ENCODE assay signal across 12 mouse cellular contexts in genomic region chr5:129071761-129072280, GRCm38 (mm10). TPM values are rescaled to one million over a fixed set of nuclear protein-coding genes. Genes with fewer than 3 reads are reported as not detected.
A peak's percentile ranks its signal among the peaks of the same experiment; 100 is the strongest.
DNase-seq lines count a peak whose midpoint lies in the region; ATAC-seq and TF ChIP-seq lines count a peak whose summit lies in the region.
"Had no signal": no experiment of that assay in that cellular context is flagged by ENCODE, and none has a peak within 500 bp of the region (broad histone marks: within the 10 kb centered on the region; RNA-seq: fewer than 3 reads in every experiment).

No protein-coding gene starts in this region.

- H3K27ac ChIP-seq in forebrain, embryonic 15.5 days (replicated peaks) = peak overlapping the region; percentile 88
- H3K27ac ChIP-seq in forebrain, embryonic 10.5 days = no peak overlapping the region
- no peak overlapping the region; the same call in 1 of the 2 replicates for H3K27ac ChIP-seq in midbrain, postnatal 0 days (ENCODE audit: low read depth, low read length)
- H3K27ac ChIP-seq in midbrain, embryonic 16.5 days (ENCODE audit: low read length) = no peak overlapping the region
- 0 out of 2 replicates have a peak overlapping the region, but pooled peaks have one; percentile 17 for H3K27ac ChIP-seq in hindbrain, postnatal 0 days
- no peak overlapping the region for H3K27ac ChIP-seq in heart, embryonic 12.5 days (ENCODE audit: poor library complexity, severe bottlenecking)
- H3K27ac ChIP-seq: limb, embryonic 13.5 days had no signal

- no peak overlapping the region for H3K9ac ChIP-seq in forebrain, embryonic 15.5 days (replicated peaks)
- no peak overlapping the region for H3K9ac ChIP-seq in midbrain, postnatal 0 days (replicated peaks; ENCODE audit: low read length, poor library complexity, severe bottlenecking)
- H3K9ac ChIP-seq in midbrain, embryonic 16.5 days (ENCODE audit: low read depth, low read length) = no peak overlapping the region
- H3K9ac ChIP-seq in hindbrain, postnatal 0 days (replicated peaks; ENCODE audit: low read length) = no peak overlapping the region
- H3K9ac ChIP-seq in heart, embryonic 12.5 days = no peak overlapping the region
- H3K9ac ChIP-seq: limb, embryonic 13.5 days had no signal

- H3K4me2 ChIP-seq in forebrain, embryonic 15.5 days (replicated peaks) = no peak overlapping the region; the same call in 1 of the 2 replicates
- no peak overlapping the region for H3K4me2 ChIP-seq in midbrain, postnatal 0 days (ENCODE audit: low read depth, low read length, poor library complexity, severe bottlenecking)
- no peak overlapping the region for H3K4me2 ChIP-seq in midbrain, embryonic 16.5 days (ENCODE audit: low read length)
- no peak overlapping the region for H3K4me2 ChIP-seq in hindbrain, postnatal 0 days (ENCODE audit: low read depth, low read length)
- H3K4me2 ChIP-seq in heart, embryonic 12.5 days = no peak overlapping the region
- H3K4me2 ChIP-seq: limb, embryonic 13.5 days had no signal

- no peak overlapping the region for H3K4me3 ChIP-seq in forebrain, embryonic 15.5 days
- H3K4me3 ChIP-seq in forebrain, embryonic 10.5 days = no peak overlapping the region
- no peak overlapping the region for H3K4me3 ChIP-seq in midbrain, postnatal 0 days (ENCODE audit: low read depth, low read length)
- no peak overlapping the region for H3K4me3 ChIP-seq in midbrain, embryonic 16.5 days (ENCODE audit: low read depth, low read length)
- H3K4me3 ChIP-seq in hindbrain, postnatal 0 days (ENCODE audit: low read length) = no peak overlapping the region
- no peak overlapping the region for H3K4me3 ChIP-seq in heart, embryonic 12.5 days
- H3K4me3 ChIP-seq: limb, embryonic 13.5 days had no signal

- no peaks in the 10 kb centered on the region for H3K9me3 ChIP-seq in forebrain, embryonic 15.5 days
- H3K9me3 ChIP-seq in forebrain, embryonic 10.5 days = no peaks in the 10 kb centered on the region
- no peaks in the 10 kb centered on the region for H3K9me3 ChIP-seq in midbrain, postnatal 0 days (ENCODE audit: low read length)
- H3K9me3 ChIP-seq in midbrain, embryonic 16.5 days (replicated peaks; ENCODE audit: control insufficient read depth, low read length, poor library complexity, severe bottlenecking) = no peaks in the 10 kb centered on the region
- H3K9me3 ChIP-seq in hindbrain, postnatal 0 days (ENCODE audit: low read length) = no peaks in the 10 kb centered on the region
- H3K9me3 ChIP-seq in heart, embryonic 12.5 days (replicated peaks) = no peaks in the 10 kb centered on the region
- H3K9me3 ChIP-seq: limb, embryonic 13.5 days had no signal

- WGBS in forebrain, embryonic 15.5 days = 53% methylated on average over 14 of the region's 14 CpGs
- 89% methylated on average over 14 of the region's 14 CpGs for WGBS in forebrain, embryonic 10.5 days
- WGBS in midbrain, postnatal 0 days = 68% methylated on average over 14 of the region's 14 CpGs
- WGBS in midbrain, embryonic 16.5 days = 69% methylated on average over 14 of the region's 14 CpGs
- 36% methylated on average over 14 of the region's 14 CpGs for WGBS in hindbrain, postnatal 0 days
- 79% methylated on average over 14 of the region's 14 CpGs for WGBS in heart, embryonic 12.5 days

- H3K27me3 ChIP-seq in forebrain, embryonic 15.5 days = no peaks in the 10 kb centered on the region
- no peaks in the 10 kb centered on the region for H3K27me3 ChIP-seq in forebrain, embryonic 10.5 days (ENCODE audit: poor library complexity, severe bottlenecking)
- no peaks in the 10 kb centered on the region for H3K27me3 ChIP-seq in midbrain, postnatal 0 days (ENCODE audit: insufficient read depth, low read length)
- H3K27me3 ChIP-seq in midbrain, embryonic 16.5 days (ENCODE audit: control insufficient read depth, insufficient read depth, low read depth, low read length) = no peaks in the 10 kb centered on the region
- H3K27me3 ChIP-seq in hindbrain, postnatal 0 days (ENCODE audit: insufficient read depth, low read length) = 0 out of 2 replicates have a peak, but pooled peaks cover 5% of the 10 kb centered on the region
- peaks cover 5% of the 10 kb centered on the region for H3K27me3 ChIP-seq in heart, embryonic 12.5 days (replicated peaks)
- H3K27me3 ChIP-seq: limb, embryonic 13.5 days had no signal

- H3K36me3 ChIP-seq in forebrain, embryonic 15.5 days = no peaks in the 10 kb centered on the region
- no peaks in the 10 kb centered on the region for H3K36me3 ChIP-seq in forebrain, embryonic 10.5 days (replicated peaks)
- H3K36me3 ChIP-seq in midbrain, postnatal 0 days (ENCODE audit: insufficient read depth, low read length) = no peaks in the 10 kb centered on the region
- no peaks in the 10 kb centered on the region for H3K36me3 ChIP-seq in midbrain, embryonic 16.5 days (ENCODE audit: control insufficient read depth, insufficient read depth, low read length)
- H3K36me3 ChIP-seq in hindbrain, postnatal 0 days (ENCODE audit: insufficient read depth, low read length) = no peaks in the 10 kb centered on the region
- H3K36me3 ChIP-seq in heart, embryonic 12.5 days = no peaks in the 10 kb centered on the region
- H3K36me3 ChIP-seq: limb, embryonic 13.5 days had no signal

- no peak; the same call in 1 of the 2 replicates for ATAC-seq in forebrain, embryonic 15.5 days (replicated peaks)
- no peak for ATAC-seq in midbrain, postnatal 0 days (ENCODE audit: low FRiP score)
- no peak for ATAC-seq in midbrain, embryonic 16.5 days
- ATAC-seq in hindbrain, postnatal 0 days = 0 out of 2 replicates have a peak, but pooled peaks have one; percentile 38
- ATAC-seq in heart, embryonic 12.5 days (ENCODE audit: insufficient number of reproducible peaks, low FRiP score) = no peak
- ATAC-seq in megakaryocyte-erythroid progenitor cell, adult 5-6 weeks (replicated peaks; ENCODE audit: low FRiP score, low TSS enrichment, poor library complexity, severe bottlenecking) = no peak

- TF ChIP-seq CTCF in midbrain, postnatal 0 days (IDR thresholded peaks at IDR 0.05) = no peak
- TF ChIP-seq CTCF in hindbrain, postnatal 0 days (IDR thresholded peaks at IDR 0.05; ENCODE audit: low read depth) = no peak

- DNase-seq in forebrain, embryonic 10.5 days (ENCODE audit: extremely low spot score, low spot score) = no peak
- peak; percentile 79 for DNase-seq in midbrain, postnatal 0 days (ENCODE audit: low spot score)
- peak; percentile 42 for DNase-seq in cerebellum, adult 9-10 months
- peak; percentile 83 for DNase-seq in hindbrain, postnatal 0 days (ENCODE audit: low spot score)
- DNase-seq: layer of hippocampus, adult 9-11 months; lung, postnatal 10 days; thymus, postnatal 25 days had no signal

- H3K4me1 ChIP-seq in forebrain, embryonic 15.5 days = peaks cover 24% of the 10 kb centered on the region
- H3K4me1 ChIP-seq in forebrain, embryonic 10.5 days = peaks cover 5% of the 10 kb centered on the region; the same call in 1 of the 2 replicates
- H3K4me1 ChIP-seq in midbrain, postnatal 0 days (ENCODE audit: insufficient read depth, low read length) = no peaks in the 10 kb centered on the region
- H3K4me1 ChIP-seq in midbrain, embryonic 16.5 days (ENCODE audit: control insufficient read depth, insufficient read depth, low read length) = no peaks in the 10 kb centered on the region
- H3K4me1 ChIP-seq in hindbrain, postnatal 0 days (ENCODE audit: insufficient read depth, low read length) = no peaks in the 10 kb centered on the region
- no peaks in the 10 kb centered on the region for H3K4me1 ChIP-seq in heart, embryonic 12.5 days (replicated peaks)

RNA-seq across cellular contexts. Expression of gene Adgrd1, which starts 24.7 kb away (rescaled TPM):
- 0.09 and 0.20 TPM in 2 replicates for polyA plus RNA-seq in forebrain, embryonic 15.5 days (2015; fragmentation: Nextera tagmentation; extraction: Ambion mirVana)
- 0.02 TPM in 1 of 2 replicates, not detected in the other for polyA plus RNA-seq in forebrain, embryonic 10.5 days (2016; fragmentation: Nextera tagmentation; extraction: Ambion mirVana)
- 0.42 and 0.77 TPM in 2 replicates for total RNA-seq in midbrain, postnatal 0 days (2014; rRNA removed)
- 0.17 and 0.26 TPM in 2 replicates for polyA plus RNA-seq in midbrain, postnatal 0 days (2015; fragmentation: Nextera tagmentation; extraction: Ambion mirVana)
- polyA plus RNA-seq in midbrain, embryonic 16.5 days (2015; fragmentation: Nextera tagmentation; extraction: Ambion mirVana) = 0.11 and 0.21 TPM in 2 replicates
- 0.52 and 0.54 TPM in 2 replicates for total RNA-seq in hindbrain, postnatal 0 days (2014; rRNA removed)
- polyA plus RNA-seq in hindbrain, postnatal 0 days (2015; fragmentation: Nextera tagmentation; extraction: Ambion mirVana) = 0.21 and 0.23 TPM in 2 replicates
- polyA plus RNA-seq in heart, embryonic 12.5 days (2016; fragmentation: Nextera tagmentation; extraction: Ambion mirVana) = 0.31 and 0.54 TPM in 2 replicates
- 0.94 and 1.1 TPM in 2 replicates for total RNA-seq in megakaryocyte-erythroid progenitor cell, adult 5-6 weeks (2014; fragmentation: Nextera tagmentation)
- 0.14 TPM in 1 of 2 replicates, not detected in the other for total RNA-seq in megakaryocyte-erythroid progenitor cell, adult 5-6 weeks (2017)

RNA-seq across cellular contexts. Expression of gene Ran, which starts 52.0 kb away (rescaled TPM):
- 487 and 494 TPM in 2 replicates for polyA plus RNA-seq in forebrain, embryonic 15.5 days (2015; fragmentation: Nextera tagmentation; extraction: Ambion mirVana)
- polyA plus RNA-seq in forebrain, embryonic 10.5 days (2016; fragmentation: Nextera tagmentation; extraction: Ambion mirVana) = 1,091 and 1,094 TPM in 2 replicates
- 183 and 191 TPM in 2 replicates for total RNA-seq in midbrain, postnatal 0 days (2014; rRNA removed)
- 287 and 295 TPM in 2 replicates for polyA plus RNA-seq in midbrain, postnatal 0 days (2015; fragmentation: Nextera tagmentation; extraction: Ambion mirVana)
- polyA plus RNA-seq in midbrain, embryonic 16.5 days (2015; fragmentation: Nextera tagmentation; extraction: Ambion mirVana) = 329 and 357 TPM in 2 replicates
- 156 and 159 TPM in 2 replicates for total RNA-seq in hindbrain, postnatal 0 days (2014; rRNA removed)
- 304 and 314 TPM in 2 replicates for polyA plus RNA-seq in hindbrain, postnatal 0 days (2015; fragmentation: Nextera tagmentation; extraction: Ambion mirVana)
- polyA plus RNA-seq in heart, embryonic 12.5 days (2016; fragmentation: Nextera tagmentation; extraction: Ambion mirVana) = 426 and 432 TPM in 2 replicates
- 542 and 563 TPM in 2 replicates for total RNA-seq in megakaryocyte-erythroid progenitor cell, adult 5-6 weeks (2014; fragmentation: Nextera tagmentation)
- 903 and 978 TPM in 2 replicates for total RNA-seq in megakaryocyte-erythroid progenitor cell, adult 5-6 weeks (2017)

Comparison
In these comparisons a context has a peak if more than half of its experiments do, and no peak if none do; other contexts are left out.
1. H3K27ac ChIP-seq: peak in forebrain, embryonic 15.5 days (single experiment) and hindbrain, postnatal 0 days (single experiment); none in forebrain, embryonic 10.5 days (single experiment), midbrain, postnatal 0 days (single experiment), midbrain, embryonic 16.5 days (single experiment) and heart, embryonic 12.5 days (single experiment).